Mouse (Mus musculus) left cerebral cortex, adult 11 months (tissue): Measurements from ENCODE around the gene Foxj2.

Source experiments
- DNase-seq: peaks from one replicate; pipeline ENCODE4 v3.0.0; 2022; ENCODE audit warnings: low spot score

Gene Foxj2

DNA sequence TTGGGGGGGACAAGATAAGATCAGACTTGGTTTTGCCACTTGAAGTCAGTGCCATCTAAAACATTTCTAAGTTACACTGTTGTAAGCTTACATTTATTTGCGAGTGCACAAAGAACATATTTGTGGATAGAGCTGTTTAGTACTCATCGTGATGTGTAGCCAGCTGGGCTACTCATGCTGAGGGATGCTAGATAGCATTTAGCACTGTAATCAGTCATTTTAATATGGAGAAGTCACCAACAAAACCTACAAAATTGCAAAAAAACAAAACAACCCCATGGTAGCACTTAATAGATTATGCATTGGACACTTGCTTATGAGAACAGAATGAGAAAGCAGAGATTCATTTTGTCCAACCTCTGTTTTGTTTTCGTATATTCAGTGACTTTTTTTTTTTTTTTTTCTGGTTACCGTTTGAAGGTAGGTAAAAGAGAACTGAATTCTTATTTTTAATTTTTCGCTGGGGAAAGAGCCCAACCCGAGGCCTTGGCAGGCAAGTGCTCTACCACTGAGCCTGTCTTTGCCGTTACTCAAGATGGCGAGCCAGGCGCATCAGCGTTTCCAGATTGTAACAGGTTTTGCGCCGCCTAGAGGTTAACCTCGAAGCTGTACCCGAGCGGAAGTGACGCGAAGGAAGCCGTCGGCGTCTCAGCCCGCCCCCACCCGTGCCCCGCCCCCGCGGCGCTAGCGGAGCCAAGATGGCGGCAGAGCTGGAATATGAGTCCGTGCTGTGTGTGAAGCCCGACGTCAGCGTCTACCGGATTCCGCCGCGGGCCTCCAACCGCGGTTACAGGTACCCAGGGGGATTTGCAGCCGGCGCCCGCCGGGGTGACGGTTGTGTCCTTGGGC is 54.4 kb downstream of the Foxj2 start, which contains the start of gene Necap1:
Necap1 (plus strand) TSS at position 604 of the 849 bp plus-strand sequence.
- DNase-seq, result peak; percentile 96

DNA sequence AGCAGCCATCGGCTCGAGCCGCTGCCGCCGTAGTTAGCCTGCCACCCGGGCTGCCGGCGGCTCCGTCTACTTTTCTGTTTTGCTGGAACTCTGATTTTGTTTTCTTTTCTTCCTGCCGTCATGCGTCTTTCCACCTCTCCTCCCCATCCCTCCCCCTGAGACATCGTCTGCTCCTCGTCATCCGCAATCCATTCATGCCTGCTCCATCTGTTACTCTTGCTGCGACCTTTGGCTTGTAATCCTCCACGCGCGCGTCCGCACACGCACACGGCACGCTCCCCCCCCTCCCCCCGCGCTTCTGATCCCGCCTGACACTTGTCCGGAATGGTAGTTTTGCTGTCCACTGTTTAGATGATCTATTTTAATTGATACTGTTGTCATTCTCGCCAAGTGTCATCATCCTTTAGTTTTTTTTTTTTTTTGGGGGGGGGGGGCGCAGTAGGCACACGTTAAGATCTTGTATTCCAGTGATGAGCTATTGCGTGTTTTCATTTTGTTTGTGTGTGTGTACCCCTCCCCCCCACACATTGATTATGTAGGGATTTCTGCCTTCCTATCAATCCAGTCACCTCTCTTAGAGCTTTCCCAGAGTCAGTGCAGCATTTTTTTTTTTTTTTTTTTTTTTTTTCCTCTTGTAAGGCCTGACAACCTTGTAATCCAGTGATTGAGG is 55.1 kb downstream of the Foxj2 start:
- no peak for DNase-seq

DNA sequence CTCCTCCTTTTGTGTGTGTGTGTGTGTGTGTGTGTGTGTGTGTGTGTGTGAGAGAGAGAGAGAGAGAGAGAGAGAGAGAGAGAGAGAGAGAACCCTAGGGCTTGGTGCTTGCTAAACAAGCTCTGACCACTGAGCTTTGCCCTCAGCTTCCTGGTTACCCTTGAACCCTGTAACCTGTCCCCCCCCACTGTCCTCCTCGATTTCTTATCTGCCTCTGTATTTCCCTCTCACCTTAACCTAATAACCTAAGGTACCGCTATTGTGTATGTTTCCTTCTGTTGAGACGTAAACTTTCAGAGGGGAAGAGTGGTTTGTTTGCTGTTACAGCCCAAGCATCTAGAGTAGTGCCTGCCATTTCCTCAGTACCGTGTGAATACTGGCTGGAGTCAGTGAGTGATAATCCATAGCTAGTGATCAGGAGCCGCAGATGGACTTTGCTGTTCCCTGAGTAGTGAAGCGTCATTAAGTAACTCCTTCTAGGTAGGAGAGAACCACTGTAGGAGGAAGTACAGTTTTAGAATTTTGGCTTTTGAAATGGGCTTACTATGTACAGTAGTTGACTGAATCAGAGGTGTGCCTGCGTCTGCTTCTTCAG is 59.5 kb downstream of the Foxj2 start:
- no peak for DNase-seq

DNA sequence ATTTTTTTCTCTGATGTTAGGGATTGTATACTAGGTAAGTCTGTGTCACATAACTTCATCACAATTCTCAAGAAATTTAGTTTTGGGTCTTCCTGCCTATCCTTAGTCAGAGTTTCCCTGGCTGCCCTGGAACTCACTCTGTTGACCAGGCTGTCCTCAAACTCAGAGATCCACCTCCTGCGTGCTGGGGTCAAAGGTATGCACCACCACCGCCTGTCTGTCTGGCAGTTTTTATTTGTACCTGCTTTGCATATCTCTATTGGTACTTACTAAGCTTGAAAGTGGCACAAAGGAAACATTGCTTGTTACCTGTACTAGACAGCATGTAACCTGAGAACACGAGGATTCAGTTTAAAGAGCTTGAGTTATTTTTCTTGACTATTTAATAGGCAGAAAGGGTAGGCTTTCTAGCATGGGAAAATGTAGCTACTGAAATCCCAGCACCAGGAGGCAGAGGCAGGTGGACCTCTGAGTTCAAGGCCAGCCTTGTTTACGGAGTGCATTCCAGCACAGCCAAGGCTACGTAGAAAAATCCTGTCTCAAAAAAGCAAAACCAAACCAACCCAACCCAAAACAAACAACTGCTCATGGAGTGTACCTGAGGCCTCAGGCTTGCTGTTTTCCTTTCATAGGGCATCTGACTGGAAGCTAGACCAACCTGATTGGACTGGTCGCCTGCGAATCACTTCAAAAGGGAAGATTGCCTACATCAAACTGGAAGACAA is 60.2 kb downstream of the Foxj2 start:
- DNase-seq, result no peak

DNA sequence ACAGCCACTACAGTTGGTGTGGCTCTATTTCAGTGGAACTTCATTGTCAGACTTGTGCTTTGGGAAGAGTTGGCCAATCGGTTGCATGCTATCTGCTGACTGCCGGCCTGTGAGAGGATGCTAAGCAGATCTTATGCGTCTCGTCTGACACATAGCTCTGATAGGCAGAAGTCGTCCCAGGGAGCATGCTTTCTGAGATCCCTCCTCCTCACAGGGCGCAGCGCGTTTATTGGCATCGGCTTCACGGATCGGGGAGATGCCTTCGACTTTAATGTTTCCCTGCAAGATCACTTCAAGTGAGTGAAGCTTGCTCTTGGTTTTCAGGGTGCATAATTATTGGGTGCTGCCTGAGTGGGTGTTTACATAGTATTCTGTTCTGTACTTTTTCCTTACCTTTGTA is 61.6 kb downstream of the Foxj2 start:
- no peak for DNase-seq

DNA sequence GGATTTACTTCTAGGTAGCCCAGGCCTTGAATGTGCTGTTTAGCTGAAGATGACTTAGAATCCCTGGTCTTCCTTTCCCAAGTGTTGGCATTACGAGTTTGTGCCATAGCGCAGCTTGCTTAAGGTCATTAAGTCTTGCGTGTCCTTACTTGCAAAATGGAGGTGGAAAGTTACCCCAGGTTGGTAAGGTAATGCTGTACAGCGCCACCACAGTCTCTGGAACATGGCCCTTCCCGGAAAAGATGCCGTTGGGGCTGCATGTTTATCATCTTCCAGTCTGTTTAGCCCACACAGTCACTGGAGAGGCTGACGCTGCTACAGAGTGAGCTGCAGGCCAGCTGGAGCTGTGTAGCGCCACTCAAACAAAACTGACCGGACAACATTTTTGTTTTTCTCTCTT is 63.9 kb downstream of the Foxj2 start:
- DNase-seq, result no peak

DNA sequence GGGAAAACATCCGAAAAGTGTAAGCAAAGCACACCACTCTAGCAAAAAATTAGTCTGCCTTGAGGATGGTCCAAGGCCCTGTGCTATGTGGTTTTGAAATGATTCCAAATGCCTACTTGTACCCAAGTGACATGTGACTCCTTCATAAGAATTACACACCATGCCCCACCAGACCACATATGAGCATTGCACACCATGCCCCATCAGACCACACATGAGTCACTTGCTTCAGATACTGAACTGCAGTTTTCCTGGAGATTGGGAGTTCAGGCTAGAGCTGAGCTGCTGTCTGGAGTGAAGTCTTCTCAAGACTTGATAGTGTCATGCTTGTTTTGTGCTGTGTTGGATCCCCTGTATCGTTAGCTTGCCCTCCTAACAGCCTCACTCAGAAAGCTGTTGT is 69.9 kb downstream of the Foxj2 start:
- DNase-seq, result no peak

DNA sequence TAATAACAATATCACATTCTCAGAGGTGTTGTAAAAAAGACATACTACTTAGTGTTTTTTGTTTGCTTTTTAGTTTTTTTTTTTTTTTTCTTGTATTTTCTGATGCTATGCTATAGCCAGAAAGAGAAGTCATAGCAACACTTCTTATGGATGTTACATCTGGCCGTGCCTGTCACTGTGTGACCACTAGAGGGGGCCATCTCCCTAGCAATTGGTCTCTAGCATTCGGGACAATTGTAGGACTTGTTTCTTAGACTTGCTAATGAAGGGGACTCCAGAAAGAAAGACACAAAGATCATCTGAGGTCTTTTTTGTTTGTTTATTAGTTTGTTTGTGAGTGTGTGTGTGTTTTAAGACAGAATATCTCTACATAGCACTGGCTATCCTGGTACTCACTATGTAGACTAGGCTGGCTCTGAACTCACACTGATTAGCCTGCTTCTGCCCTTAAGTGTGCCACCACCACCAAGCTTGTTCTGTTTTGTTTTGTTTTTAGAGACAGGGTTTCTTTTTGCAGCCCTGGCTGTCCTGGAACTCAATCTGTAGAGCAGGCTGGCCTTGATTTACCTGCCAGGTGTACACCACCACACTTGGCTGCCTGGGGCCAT is 72.8 kb downstream of the Foxj2 start:
- DNase-seq, result no peak
